Mouse (Mus musculus): Measurements from ENCODE around the gene Grhpr.
A peak's percentile ranks its signal among the peaks of the same experiment; 100 is the strongest.
"Not testable (repeated sequence)": the region's sequence is repeated elsewhere in the genome, so short reads cannot be mapped to it uniquely, and the experiment has no call there.

Grhpr gene

DNA sequence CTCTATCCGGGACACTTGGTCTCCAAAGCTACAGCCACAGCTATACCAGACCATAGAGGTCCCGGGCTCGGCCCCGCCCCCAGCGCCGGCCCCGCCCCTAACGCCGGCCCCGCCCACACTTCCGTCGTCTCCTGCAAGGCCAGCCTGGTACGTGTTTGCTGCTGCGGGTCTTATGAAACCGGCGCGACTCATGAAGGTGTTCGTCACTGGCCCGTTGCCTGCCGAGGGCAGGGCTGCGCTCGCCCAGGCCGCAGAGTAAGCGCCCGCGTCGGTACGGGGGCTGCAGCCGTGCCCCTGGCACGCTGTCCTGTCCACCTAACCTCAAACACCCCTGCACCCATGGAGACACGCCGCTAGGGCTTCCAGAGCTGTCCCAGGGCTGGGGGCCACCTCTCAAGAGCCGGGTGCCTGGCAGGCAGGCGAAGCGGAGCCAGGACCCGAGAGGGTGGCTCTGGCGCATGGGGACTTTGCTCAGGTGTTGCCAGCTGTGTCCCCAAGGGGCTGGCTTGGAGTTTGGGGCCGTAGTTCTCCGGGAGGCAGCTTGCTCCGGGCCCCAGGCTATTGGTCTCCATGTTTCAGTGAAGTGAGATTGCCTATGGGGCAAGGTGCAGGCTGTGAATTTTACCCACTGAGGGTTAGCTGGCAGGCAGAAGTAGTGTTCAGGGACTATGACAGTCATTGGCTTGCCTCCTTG is at the start of gene Grhpr:
Gene Grhpr (plus strand): TSS at position 116 of the 694 bp plus-strand sequence.
- DNase-seq (ENCODE audit: low read depth, low spot score) = peak; percentile 91

DNA sequence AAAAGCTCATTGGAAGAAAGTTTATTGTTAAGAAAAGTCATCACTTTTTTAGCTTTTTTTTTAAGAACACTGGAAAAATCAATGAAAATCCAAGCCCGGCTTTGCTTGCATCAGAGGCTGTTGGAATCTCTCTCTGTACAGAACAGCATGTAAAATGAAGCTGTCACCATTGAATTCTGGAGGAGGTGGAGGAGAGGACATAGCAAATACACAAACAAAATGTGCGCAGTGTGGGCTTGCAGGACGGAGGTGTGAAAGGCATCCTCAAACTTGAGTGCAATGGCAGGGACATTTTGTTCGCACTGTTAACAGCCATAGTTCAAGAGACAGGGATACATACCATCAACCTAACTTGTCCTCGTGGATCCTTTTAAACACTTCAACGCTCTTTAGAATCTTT is 49.5 kb upstream of the Grhpr start:
- no peak for DNase-seq (ENCODE audit: low read depth, low spot score)

DNA sequence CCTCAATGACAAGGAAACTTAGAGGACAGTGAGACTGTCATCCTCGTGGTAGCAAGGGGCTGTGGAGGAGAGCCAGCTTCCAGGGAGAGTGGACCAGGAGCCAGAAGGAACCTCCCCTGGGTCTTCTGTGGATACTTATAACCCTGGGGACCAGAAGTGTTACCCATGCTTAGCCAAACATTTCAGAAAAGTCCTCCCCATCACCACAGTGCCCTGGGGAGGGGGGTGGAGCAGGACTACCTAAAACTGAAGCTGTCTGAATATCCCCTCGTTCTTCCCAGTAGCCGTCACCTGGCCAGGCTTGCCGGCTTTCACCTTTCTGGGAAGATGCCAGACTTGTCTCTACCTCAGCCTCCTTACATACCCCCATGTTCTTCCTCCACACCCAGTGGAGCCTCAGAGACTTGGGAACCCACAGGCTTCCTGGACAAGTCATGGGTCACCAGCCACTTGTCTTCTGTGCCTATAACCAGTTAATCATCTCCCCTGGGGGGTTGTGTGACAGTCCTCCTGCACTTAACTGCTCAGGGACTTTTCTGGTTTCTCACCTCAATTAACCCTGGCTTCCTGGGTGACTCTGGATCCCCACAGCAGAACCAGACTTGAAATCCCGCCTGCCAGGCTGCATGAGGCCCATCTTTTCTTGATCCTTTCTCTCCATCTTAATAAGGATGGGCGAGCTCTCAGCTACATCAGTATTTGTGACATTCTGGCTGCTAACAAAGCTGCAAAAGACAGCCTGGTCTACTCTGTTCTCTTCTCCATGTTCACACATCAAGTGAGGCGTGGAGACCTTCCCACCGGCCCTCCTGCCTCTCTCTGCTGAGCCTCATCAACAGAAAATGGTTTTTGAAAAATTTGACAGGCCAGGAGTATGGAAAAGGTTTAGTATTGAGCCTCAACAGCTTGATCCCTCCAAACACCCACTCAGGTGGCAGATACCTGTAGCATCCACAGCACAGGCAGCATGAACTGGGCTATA is 42.5 kb upstream of the Grhpr start:
- no peak for DNase-seq (ENCODE audit: low read depth, low spot score)

DNA sequence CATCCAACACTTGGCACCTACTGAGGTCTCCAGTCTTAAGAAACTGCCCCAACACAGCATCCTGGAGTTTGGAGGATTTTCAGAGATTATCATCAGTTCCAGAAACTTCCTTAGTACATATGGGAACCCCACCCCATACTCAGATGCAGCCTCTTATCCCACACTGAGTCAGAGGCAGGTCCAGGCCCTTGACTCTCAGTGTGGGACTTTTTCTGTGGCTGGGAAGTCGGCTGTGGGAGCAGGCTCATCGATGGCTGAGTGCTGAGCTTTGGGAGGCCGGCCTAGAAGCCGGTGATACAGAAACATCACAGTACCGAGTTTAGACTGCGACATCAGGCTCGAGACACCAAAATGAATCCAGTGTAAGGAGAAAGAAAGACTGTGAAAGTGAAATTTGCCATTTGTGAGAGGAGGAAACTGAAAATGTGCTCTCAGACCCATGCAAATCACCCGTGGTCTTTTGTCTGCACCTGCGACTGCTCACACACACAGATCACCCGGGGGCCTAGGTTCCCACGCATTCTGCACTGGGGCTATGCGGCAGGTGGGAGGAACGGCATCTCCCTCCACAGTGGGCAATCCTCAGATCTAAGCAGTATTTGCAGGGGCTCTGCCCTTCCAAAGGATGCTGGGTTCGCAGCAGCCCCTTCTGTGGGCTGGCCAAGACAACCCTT is 41.5 kb upstream of the Grhpr start:
- no peak for DNase-seq (ENCODE audit: low read depth, low spot score)

DNA sequence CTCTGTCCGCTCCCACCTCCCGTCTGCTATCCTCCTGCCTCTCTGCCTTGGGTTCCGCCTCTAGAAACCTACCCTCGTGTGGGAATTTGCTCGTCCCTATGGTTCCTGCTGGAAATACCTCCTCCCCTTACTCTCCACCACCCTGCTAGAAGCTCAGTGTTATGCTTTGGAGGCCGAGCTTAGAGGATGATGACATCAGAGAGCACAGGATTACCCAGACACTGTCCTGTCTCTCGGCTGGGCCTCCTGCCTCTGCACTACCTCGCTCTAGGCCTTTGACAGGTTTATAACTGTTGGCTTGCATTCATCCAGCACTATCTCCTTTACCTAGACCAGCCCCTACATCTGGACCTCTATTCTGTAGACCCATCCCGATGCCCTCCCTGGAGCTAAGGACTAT is 40.9 kb upstream of the Grhpr start:
- no peak for DNase-seq (ENCODE audit: low read depth, low spot score)

DNA sequence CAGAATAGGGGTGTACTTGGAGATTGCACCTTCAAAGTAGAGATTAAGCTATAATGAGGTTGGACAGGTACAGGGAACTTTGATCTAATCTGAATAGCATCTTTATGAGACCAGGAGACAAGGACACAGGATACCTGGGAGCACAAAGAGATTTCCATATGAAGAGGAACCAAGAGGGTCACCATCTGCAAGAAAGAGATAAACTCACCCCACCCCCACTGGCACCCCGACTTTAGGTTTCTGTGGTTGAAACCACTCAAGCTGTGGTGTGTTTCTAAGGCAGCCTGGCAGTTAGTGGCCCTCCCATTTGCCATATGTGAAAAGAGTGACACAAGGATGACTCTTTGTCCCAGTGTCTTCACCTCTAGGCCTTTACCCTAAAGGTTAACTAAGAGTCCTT is 39.0 kb upstream of the Grhpr start:
- no peak for DNase-seq (ENCODE audit: low read depth, low spot score)

DNA sequence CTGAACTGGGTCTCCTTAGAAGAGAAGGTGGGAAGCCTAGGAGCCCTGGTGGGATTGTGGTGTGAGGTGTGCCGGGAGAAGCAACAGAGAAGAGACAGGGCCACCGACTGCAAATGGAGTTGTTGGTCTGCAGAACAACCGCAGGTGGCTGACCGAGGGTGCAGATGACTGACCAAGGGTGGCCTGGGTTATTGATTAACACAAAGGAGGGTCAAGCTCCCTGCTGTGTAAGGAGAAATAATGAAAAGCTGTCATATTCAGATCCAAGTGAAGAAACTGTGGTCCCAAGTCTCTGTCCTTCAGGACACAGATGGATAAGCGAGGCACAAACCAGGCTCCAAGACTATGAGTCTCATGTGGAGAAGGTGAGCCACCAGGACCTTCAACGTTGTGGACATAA is 37.7 kb upstream of the Grhpr start:
- DNase-seq (ENCODE audit: low read depth, low spot score) = no peak

DNA sequence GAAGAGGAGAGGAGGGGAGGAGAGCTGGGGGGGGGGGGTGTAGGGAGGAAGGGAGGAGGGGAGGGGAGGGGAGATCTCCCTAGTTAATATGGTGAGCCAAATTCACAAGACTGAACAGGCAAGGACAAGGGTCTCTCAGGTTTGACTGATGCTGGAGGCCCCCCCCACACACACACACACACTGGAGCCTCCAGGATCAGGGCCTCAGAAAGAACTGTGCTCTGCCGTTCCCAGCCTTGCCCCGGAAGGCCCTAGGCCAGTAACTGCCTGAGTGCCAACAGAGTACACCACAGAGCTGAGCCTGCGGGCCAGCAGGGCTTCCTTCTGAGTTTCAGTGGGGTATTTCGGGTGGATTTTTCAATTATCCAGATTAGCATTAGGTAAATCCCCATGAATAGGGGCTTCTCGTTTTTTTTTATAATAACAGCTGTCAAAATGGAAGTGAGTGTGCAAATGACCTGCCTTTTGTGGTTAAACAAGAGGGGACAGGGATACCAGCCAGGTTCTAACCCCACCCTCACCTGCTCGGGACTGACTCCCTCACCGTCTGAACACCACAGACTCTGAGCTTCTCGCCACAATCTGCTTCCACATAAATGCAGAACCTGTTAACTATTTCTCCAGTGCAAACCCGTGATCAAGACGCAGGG is 36.6 kb upstream of the Grhpr start:
- no peak for DNase-seq (ENCODE audit: low read depth, low spot score)

DNA sequence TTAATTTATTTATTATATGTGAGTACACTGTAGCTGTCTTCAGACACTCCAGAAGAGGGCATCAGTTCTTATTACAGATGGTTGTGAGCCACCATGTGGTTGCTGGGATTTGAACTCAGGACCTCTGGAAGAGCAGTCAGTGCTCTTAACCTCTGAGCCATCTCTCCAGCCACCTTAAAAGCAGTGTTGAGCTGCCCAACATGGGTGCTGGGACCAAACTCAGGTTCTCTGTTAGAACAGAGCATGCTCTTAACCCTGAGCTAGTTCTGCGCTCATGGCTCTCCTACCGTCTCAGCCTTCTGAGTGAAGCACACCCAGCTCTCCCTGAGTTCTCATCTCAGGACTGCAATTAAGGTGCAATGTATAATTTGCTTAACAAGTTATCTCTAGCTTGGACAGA is 35.1 kb upstream of the Grhpr start:
- not testable (repeated sequence) for DNase-seq (ENCODE audit: low read depth, low spot score)

DNA sequence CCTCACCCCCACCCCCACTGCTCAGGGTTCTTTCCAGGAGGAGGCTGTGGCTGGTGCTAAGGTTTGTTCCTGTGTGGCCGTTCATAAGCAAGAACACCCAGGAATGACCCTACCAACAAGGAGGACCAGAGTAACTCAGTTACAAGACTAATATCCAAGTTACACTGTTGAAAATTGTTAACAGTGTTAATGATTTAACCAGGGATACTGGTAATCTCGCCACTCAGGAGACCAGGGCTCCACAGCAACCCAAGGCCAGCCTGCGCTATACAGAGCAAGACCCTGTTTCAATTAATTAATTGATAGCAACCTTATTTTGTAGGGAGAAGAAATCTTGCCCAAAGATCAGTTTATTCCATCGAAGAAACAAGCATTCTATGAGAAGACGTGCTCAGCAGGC is 33.7 kb upstream of the Grhpr start:
- no peak for DNase-seq (ENCODE audit: low read depth, low spot score)

DNA sequence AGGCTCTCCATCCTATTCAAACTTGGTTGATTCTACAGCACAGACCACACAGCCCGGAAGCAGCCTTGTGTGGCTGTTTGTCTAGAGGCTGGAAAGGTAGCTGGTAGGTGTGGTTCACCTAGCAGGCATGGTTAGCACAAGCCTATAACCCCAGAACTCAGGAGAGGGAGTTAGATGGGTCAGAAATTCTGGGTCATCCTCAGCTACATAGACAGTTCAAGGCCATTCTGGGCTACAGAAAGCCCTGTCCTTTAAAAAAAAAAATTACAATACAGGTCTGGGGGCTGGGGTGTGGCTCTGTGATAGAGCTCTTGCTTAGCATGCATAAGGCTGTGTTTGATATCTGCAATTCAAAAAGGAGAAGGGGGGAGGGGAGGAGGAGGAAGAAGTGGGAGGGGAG is 32.9 kb upstream of the Grhpr start:
- DNase-seq (ENCODE audit: low read depth, low spot score) = peak; percentile 50

DNA sequence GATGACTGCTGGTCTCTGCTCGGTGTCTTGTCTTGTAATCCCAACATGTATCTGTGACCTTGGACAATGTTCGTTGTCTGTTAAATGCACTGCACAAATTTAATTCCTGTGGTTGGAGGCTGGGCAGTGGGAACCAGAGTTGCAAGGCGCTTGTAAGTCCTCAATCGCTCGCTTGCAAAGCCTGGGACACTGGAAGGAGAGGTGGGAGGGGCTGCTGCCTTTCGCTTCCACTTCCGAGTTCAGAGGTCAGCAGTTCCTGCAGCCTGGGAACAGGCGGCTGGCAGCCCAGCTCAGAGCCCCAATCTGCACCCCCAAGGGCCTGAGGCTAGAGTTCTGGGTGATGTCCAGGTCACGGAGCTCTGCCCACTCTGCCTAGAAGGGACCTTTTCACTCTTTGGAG is 28.2 kb upstream of the Grhpr start:
- DNase-seq (ENCODE audit: low read depth, low spot score) = peak; percentile 89

DNA sequence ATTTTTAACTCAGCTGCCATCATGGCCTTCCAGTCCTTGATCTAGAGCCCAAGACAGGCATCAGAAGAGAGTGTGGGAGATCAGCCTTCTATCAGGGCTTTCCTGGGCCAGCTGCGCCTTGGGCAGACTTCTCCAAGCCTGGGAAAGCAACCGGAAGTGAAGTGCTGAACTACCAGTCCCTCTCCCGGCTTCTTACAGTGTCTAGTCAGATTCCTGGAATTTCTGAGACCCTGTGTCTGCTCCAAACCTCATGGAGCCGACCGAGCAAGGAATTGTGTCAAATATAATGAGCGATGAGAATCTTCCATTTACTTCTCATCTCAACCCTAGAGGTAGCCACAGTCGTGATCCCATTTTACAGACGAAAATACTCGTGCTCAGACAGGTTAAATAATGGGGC is 22.4 kb upstream of the Grhpr start:
- DNase-seq (ENCODE audit: low read depth, low spot score) = peak; percentile 72

DNA sequence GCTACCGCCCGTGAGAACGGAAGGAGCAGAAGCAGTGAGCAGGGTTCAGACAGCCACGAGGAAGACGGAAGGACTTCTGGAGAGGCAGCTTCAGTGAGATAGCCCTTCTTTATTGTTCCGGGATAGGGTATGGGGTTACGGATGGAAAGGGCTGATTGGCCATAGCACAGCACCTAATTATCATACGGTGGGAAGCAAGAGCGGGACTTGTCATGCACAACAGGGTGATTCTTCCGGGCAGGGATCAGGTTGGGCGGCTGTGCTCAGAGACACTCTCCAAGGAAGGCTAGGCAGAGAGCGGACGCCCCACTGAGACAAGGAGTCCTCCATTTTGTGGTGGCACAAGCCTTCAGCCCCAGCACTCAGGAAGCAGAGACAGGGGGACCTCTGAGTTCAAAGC is 22.0 kb upstream of the Grhpr start:
- peak; percentile 95 for DNase-seq (ENCODE audit: low read depth, low spot score)

DNA sequence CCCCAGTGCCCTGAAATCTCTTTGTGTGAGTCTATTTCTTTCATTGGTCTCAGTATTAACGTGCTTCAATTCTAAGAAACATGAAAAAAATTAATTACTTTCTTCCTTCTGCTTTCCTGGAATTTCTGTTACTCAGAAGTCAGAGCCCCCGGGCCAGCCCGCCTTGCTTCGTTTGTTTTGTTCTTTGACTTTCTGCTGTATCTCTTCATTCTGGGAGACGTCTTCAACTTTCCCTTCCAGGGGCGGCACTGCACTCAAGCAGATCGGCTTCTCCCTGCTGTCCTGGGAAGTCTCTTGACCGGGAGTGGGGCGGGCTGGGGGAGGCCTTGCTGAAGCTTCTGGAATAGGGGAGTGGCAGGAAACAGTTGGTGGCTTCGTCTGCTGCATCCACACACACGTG is 18.0 kb upstream of the Grhpr start:
- DNase-seq (ENCODE audit: low read depth, low spot score) = no peak

DNA sequence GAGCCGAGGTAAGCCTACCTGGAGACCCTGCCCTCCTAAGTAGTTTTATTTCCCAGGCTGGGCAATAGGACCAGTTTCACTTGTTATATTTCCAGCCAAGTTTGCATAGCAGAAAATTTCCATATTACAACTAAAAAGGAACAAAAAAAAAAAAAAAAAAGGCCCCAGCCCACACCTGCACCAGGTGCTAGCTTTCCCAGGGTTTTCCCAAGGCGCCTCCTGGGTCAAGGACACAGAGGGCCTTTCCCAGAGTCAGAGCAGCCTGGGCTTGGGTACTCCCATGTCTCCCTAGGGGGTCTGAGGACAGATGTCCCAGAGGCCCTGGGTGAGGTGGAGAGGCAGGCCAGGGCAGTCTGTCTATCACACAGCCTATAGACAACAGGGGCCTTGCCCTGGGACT is 16.0 kb upstream of the Grhpr start:
- DNase-seq (ENCODE audit: low read depth, low spot score) = no peak

DNA sequence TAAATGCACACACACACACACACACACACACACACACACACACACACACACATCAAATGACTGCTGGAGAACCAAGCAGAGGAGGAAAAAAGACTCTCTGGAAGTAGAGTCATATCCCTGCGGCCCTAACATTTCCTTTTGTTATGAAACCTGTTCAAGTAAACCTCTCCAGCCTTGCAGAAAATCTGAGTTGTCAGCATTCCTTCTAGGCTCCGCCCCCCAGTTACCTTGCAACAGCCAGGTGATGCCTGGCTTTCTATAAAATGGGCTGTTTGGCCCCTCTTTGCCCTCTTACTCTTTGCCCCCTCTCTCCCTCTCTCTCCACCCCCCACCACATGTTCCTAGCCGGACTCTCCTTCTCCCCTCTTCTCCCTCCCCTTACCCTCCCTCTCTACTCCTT is 15.5 kb upstream of the Grhpr start:
- DNase-seq (ENCODE audit: low read depth, low spot score) = no peak

DNA sequence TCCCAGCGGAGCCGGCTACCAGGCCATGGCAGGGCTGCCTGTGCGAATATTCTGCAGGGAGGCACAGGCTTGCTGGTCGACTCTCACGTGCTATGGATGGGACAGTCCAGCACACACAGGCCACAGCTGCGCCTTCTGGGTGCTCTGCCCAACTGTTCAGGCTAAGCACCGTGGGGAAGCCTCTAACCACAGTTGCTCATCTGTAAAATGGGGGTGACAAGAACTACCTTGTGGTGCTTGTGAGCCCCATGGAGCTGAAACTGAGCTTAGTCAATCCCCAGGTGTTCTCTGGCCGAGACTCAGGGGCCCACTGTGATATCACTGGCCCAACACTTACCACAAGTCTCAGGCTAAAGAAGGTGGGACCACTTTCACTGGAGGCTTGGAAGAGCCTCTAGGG is 13.8 kb upstream of the Grhpr start:
- DNase-seq (ENCODE audit: low read depth, low spot score) = no peak

DNA sequence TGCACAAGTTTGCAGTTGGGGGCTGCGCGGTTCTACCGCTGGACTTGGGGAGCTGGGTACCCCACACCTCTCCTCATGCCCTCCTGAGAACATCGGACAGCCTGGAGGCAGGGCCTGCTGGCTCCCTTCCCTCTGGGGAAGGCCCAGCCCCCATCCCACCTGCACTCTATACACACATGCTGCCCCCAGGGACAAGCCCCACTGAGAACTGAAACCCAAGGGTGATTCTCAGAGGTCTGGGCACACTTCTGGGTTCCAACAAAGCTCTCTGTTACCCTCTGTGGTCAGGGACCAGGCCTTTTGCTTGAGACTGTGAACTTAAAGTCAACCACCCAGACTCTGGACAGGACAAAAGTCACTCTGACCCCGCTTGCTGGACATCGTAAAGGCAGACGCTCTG is 11.1 kb upstream of the Grhpr start:
- DNase-seq (ENCODE audit: low read depth, low spot score) = no peak

DNA sequence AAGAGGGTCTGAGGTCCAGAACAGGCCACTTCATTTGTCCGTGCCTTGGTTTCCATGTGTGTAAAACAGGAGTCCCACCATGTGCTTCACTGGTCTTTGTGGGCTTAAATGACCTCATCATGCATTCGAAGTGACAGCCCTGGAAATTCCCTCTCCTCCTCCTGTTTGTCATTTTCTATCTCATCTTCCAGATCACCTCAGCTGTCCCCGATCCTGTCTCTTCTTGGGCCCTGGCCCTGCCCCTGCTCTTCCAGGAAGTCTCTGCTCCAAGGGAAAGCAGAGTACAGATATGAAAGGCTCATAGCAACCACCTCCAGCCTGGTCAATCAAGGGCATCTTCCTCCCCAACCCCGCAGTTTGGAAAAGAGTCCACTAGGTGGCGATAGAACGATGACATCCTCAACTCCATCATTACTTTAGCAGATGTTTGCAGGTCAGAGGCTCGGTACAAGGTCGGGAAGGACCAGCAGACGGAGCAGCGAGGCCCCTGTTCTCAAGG is 10.5 kb upstream of the Grhpr start:
- DNase-seq (ENCODE audit: low read depth, low spot score) = peak; percentile 86

DNA sequence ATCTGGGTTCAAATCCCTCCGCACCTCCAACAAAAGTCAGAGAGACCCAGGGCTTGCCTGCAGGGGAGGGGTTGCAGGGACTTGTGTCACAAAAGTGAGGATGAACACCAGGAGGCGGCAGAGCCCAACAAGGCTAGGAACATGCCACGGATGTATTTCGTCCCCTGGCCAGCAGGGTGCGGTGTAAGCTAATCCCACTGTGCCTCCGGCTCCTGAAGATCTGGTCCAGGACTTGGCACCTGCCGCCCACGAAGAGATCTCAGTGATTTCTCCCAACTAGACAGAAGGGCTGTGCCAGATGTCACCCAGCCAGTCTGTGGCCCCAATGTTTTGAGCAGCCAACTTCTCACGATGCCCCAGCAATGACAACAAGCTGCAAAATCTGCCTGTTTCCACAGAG is 7.7 kb upstream of the Grhpr start:
- peak; percentile 96 for DNase-seq (ENCODE audit: low read depth, low spot score)

DNA sequence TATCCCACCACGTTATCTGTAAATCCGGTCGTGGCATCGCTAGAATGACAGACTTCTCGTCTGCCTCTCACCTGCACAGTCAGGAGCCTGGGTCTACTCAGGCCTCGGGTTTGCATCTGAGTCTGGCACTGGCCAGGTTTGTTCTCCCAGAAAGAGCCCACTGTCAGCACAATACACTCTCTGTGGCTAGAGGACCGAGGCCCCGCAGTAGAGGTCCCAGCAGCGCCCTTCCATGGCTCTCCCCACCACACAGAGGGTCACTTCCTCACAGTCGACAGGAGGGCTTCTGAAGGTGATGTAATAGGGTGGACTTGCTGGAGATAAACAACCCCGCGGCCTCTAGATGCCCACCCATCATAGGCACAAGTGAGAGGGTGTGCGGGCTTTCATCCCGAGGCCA is 7.3 kb upstream of the Grhpr start:
- no peak for DNase-seq (ENCODE audit: low read depth, low spot score)

All from R1 (cell line).